Mouse (Mus musculus): ENCODE data around the gene Mvb12b. TPM values are rescaled to one million over a fixed set of nuclear protein-coding genes. Genes with fewer than 3 reads are reported as not detected.

Mvb12b gene
- polyA plus RNA-seq, 1 experiment from 2014 or later: 23.7 TPM

- 61% methylated on average over 13 of the region's 13 CpGs for WGBS
- Histone ChIP-seq H3K9ac (no peak overlapping the region), H3K27ac (no peak overlapping the region), H3K9me3 (no peaks in the 10 kb centered on the region), H3K4me2 (no peak overlapping the region), H3K36me3 (peaks cover 20% of the 10 kb centered on the region), H3K27me3 (no peaks in the 10 kb centered on the region), H3K4me3 (no peak overlapping the region), H3K4me1 (peaks cover 38% of the 10 kb centered on the region)
- no peak for ATAC-seq (ENCODE audit: insufficient number of reproducible peaks, insufficient read depth, low FRiP score, low TSS enrichment, low read depth)
These were observed 99.6 kb downstream of the Mvb12b start for GRCm38 (mm10) chr2:33788131-33788530.

GRCm38 (mm10) chr2:33786064-33786463 is 101.7 kb downstream of the Mvb12b start:
- Histone ChIP-seq H3K27ac (no peak overlapping the region), H3K4me1 (peaks cover 54% of the 10 kb centered on the region), H3K4me3 (no peak overlapping the region), H3K27me3 (no peaks in the 10 kb centered on the region), H3K4me2 (no peak overlapping the region), H3K36me3 (peaks cover 11% of the 10 kb centered on the region), H3K9ac (no peak overlapping the region), H3K9me3 (no peaks in the 10 kb centered on the region)
- WGBS: 83% methylated on average over 6 of the region's 6 CpGs
- ATAC-seq (ENCODE audit: insufficient number of reproducible peaks, insufficient read depth, low FRiP score, low TSS enrichment, low read depth): no peak

GRCm38 (mm10) chr2:33785596-33785995 is 102.2 kb downstream of the Mvb12b start:
- no peak overlapping the region for H3K4me3 ChIP-seq
- no peak for ATAC-seq (ENCODE audit: insufficient number of reproducible peaks, insufficient read depth, low FRiP score, low TSS enrichment, low read depth)
- WGBS: 67% methylated on average over 13 of the region's 13 CpGs
- H3K36me3 ChIP-seq: peaks cover 7% of the 10 kb centered on the region
- H3K9ac ChIP-seq: no peak overlapping the region
- no peaks in the 10 kb centered on the region for H3K9me3 ChIP-seq
- H3K4me2 ChIP-seq: no peak overlapping the region
- H3K27me3 ChIP-seq: no peaks in the 10 kb centered on the region
- H3K27ac ChIP-seq: no peak overlapping the region
- H3K4me1 ChIP-seq: peaks cover 54% of the 10 kb centered on the region

- no peak overlapping the region for H3K4me3 ChIP-seq
- H3K27me3 ChIP-seq: no peaks in the 10 kb centered on the region
- no peak overlapping the region for H3K4me2 ChIP-seq
- H3K9me3 ChIP-seq: peaks cover 1% of the 10 kb centered on the region; the same call in 1 of the 2 replicates
- H3K27ac ChIP-seq: no peak overlapping the region
- H3K4me1 ChIP-seq: peaks cover 47% of the 10 kb centered on the region
- H3K36me3 ChIP-seq: peaks cover 8% of the 10 kb centered on the region
- WGBS: 80% methylated on average over 1 of the region's 1 CpGs
- H3K9ac ChIP-seq: no peak overlapping the region
- no peak for ATAC-seq (ENCODE audit: insufficient number of reproducible peaks, insufficient read depth, low FRiP score, low TSS enrichment, low read depth)
These were observed 103.0 kb downstream of the Mvb12b start for GRCm38 (mm10) chr2:33784721-33785120.

GRCm38 (mm10) chr2:33783419-33783818 is 104.3 kb downstream of the Mvb12b start:
- no peak for ATAC-seq (ENCODE audit: insufficient number of reproducible peaks, insufficient read depth, low FRiP score, low TSS enrichment, low read depth)
- peaks cover 14% of the 10 kb centered on the region for H3K9me3 ChIP-seq
- H3K9ac ChIP-seq: no peak overlapping the region
- 88% methylated on average over 7 of the region's 7 CpGs for WGBS
- H3K27me3 ChIP-seq: no peaks in the 10 kb centered on the region
- peaks cover 21% of the 10 kb centered on the region for H3K36me3 ChIP-seq
- peaks cover 46% of the 10 kb centered on the region for H3K4me1 ChIP-seq
- H3K27ac ChIP-seq: peak overlapping the region; percentile 44; the same call in 1 of the 2 replicates
- H3K4me3 ChIP-seq: no peak overlapping the region
- H3K4me2 ChIP-seq: no peak overlapping the region

GRCm38 (mm10) chr2:33781655-33782400 is 105.9 kb downstream of the Mvb12b start:
- Histone ChIP-seq H3K4me3 (no peak overlapping the region), H3K4me2 (0 out of 2 replicates have a peak overlapping the region, but pooled peaks have one; percentile 3), H3K27ac (peak overlapping the region; percentile 55), H3K27me3 (no peaks in the 10 kb centered on the region), H3K4me1 (peaks cover 36% of the 10 kb centered on the region), H3K9ac (no peak overlapping the region), H3K9me3 (peaks cover 28% of the 10 kb centered on the region), H3K36me3 (peaks cover 37% of the 10 kb centered on the region)
- no peak for ATAC-seq (ENCODE audit: insufficient number of reproducible peaks, insufficient read depth, low FRiP score, low TSS enrichment, low read depth)
- WGBS: 42% methylated on average over 11 of the region's 11 CpGs

- Histone ChIP-seq H3K4me2 (no peak overlapping the region), H3K27me3 (no peaks in the 10 kb centered on the region), H3K27ac (no peak overlapping the region), H3K36me3 (peaks cover 50% of the 10 kb centered on the region), H3K9ac (no peak overlapping the region), H3K4me1 (peaks cover 39% of the 10 kb centered on the region), H3K4me3 (no peak overlapping the region), H3K9me3 (peaks cover 30% of the 10 kb centered on the region)
- 90% methylated on average over 4 of the region's 4 CpGs for WGBS
- ATAC-seq (ENCODE audit: insufficient number of reproducible peaks, insufficient read depth, low FRiP score, low TSS enrichment, low read depth): no peak
These were observed 109.3 kb downstream of the Mvb12b start for GRCm38 (mm10) chr2:33778466-33778865.

- no peak overlapping the region for H3K4me3 ChIP-seq
- no peaks in the 10 kb centered on the region for H3K27me3 ChIP-seq
- H3K36me3 ChIP-seq: peaks cover 54% of the 10 kb centered on the region
- H3K27ac ChIP-seq: no peak overlapping the region
- no peak for ATAC-seq (ENCODE audit: insufficient number of reproducible peaks, insufficient read depth, low FRiP score, low TSS enrichment, low read depth)
- no peak overlapping the region for H3K9ac ChIP-seq
- peaks cover 30% of the 10 kb centered on the region for H3K9me3 ChIP-seq
- H3K4me1 ChIP-seq: peaks cover 41% of the 10 kb centered on the region
- no peak overlapping the region for H3K4me2 ChIP-seq
- WGBS: 95% methylated on average over 11 of the region's 11 CpGs
These were observed 110.7 kb downstream of the Mvb12b start for GRCm38 (mm10) chr2:33777051-33777450.

- Histone ChIP-seq H3K9ac (no peak overlapping the region), H3K27me3 (no peaks in the 10 kb centered on the region), H3K4me3 (no peak overlapping the region), H3K4me2 (no peak overlapping the region), H3K4me1 (peaks cover 30% of the 10 kb centered on the region), H3K36me3 (peaks cover 54% of the 10 kb centered on the region), H3K27ac (peak overlapping the region; percentile 64; the same call in 1 of the 2 replicates), H3K9me3 (peaks cover 30% of the 10 kb centered on the region)
- no peak for ATAC-seq (ENCODE audit: insufficient number of reproducible peaks, insufficient read depth, low FRiP score, low TSS enrichment, low read depth)
- WGBS: 86% methylated on average over 2 of the region's 2 CpGs
These were observed 112.9 kb downstream of the Mvb12b start for GRCm38 (mm10) chr2:33774884-33775283.

- Histone ChIP-seq H3K36me3 (peaks cover 46% of the 10 kb centered on the region), H3K27me3 (no peaks in the 10 kb centered on the region), H3K4me3 (no peak overlapping the region), H3K27ac (peak overlapping the region; percentile 64; the same call in 1 of the 2 replicates), H3K4me2 (no peak overlapping the region), H3K9me3 (peaks cover 23% of the 10 kb centered on the region), H3K4me1 (peaks cover 30% of the 10 kb centered on the region), H3K9ac (no peak overlapping the region)
- WGBS: 50% methylated on average over 4 of the region's 4 CpGs
- no peak for ATAC-seq (ENCODE audit: insufficient number of reproducible peaks, insufficient read depth, low FRiP score, low TSS enrichment, low read depth)
These were observed 113.6 kb downstream of the Mvb12b start for GRCm38 (mm10) chr2:33774106-33774505.

- no peak for ATAC-seq (ENCODE audit: insufficient number of reproducible peaks, insufficient read depth, low FRiP score, low TSS enrichment, low read depth)
- H3K27me3 ChIP-seq: no peaks in the 10 kb centered on the region
- H3K9me3 ChIP-seq: peaks cover 6% of the 10 kb centered on the region
- no peak overlapping the region for H3K9ac ChIP-seq
- H3K4me1 ChIP-seq: peaks cover 30% of the 10 kb centered on the region
- no peak overlapping the region for H3K27ac ChIP-seq
- no peak overlapping the region for H3K4me2 ChIP-seq
- WGBS: 48% methylated on average over 9 of the region's 9 CpGs
- H3K4me3 ChIP-seq: no peak overlapping the region
- H3K36me3 ChIP-seq: peaks cover 29% of the 10 kb centered on the region
These were observed 115.3 kb downstream of the Mvb12b start for GRCm38 (mm10) chr2:33772439-33772838.

GRCm38 (mm10) chr2:33771388-33771787 is 116.4 kb downstream of the Mvb12b start:
- no peaks in the 10 kb centered on the region for H3K27me3 ChIP-seq
- peaks cover 22% of the 10 kb centered on the region for H3K36me3 ChIP-seq
- ATAC-seq (ENCODE audit: insufficient number of reproducible peaks, insufficient read depth, low FRiP score, low TSS enrichment, low read depth): no peak
- no peak overlapping the region for H3K27ac ChIP-seq
- WGBS: 78% methylated on average over 10 of the region's 10 CpGs
- no peak overlapping the region for H3K4me3 ChIP-seq
- H3K9me3 ChIP-seq: no peaks in the 10 kb centered on the region
- H3K9ac ChIP-seq: no peak overlapping the region
- H3K4me1 ChIP-seq: peaks cover 30% of the 10 kb centered on the region
- H3K4me2 ChIP-seq: no peak overlapping the region

Measured in embryonic facial prominence, embryonic 13.5 days (tissue).